Mouse (Mus musculus) CD4-positive, CD25-positive, alpha-beta regulatory T cell, adult 2 months (primary cell): ENCODE measurements at regions not wholly inside any gene's neighbourhood (a gene's known extent, or its start where the extent isn't known, plus 50 kb on each side); places are given as distances from the start of the nearest gene placed in this dataset.

ENCODE experiments used
- DNase-seq: peaks from one replicate; pipeline ENCODE4 v3.0.0-alpha.2; 2012; ENCODE audit warnings: low read depth, low spot score

DNA sequence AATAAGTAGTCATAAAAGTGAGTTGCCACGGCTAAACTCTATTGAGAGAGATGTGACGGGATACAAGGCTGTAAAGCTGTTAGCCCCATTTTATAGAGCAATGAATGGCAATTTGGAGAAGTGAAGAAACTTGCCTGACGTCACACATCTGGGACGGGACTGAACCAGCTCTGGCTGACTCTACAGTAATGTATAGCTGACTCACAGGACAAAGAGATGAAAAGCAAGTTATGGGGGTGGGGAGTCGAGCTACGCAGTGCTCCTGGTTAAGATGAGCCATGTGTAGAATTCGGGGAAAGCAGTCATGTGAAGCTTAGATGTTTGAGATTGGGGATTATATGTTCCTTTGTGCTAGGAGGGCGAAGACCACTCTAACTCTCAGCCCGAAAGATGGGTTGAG, 72.2 kb upstream of the Boc start:
- DNase-seq, result no peak

DNA sequence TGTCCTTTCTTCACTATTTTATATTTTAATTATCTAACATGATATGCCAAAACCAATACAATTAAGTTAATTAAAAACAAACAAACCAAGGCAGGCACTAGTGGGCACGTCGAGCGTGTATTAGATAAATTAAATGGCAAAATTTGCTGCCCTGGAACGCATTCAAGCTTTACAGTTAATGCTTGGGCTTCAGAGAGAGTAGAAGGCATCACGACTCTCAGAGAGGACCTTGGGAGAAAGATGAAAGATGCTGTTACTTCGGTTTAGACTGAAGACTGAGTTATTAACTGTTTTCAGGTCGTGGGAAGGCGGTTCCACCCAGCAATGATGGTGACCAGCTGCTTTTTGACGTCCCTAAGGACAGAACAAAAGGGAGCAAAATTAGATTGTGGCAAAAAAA, 71.7 kb upstream of the Boc start:
- DNase-seq, result no peak

DNA sequence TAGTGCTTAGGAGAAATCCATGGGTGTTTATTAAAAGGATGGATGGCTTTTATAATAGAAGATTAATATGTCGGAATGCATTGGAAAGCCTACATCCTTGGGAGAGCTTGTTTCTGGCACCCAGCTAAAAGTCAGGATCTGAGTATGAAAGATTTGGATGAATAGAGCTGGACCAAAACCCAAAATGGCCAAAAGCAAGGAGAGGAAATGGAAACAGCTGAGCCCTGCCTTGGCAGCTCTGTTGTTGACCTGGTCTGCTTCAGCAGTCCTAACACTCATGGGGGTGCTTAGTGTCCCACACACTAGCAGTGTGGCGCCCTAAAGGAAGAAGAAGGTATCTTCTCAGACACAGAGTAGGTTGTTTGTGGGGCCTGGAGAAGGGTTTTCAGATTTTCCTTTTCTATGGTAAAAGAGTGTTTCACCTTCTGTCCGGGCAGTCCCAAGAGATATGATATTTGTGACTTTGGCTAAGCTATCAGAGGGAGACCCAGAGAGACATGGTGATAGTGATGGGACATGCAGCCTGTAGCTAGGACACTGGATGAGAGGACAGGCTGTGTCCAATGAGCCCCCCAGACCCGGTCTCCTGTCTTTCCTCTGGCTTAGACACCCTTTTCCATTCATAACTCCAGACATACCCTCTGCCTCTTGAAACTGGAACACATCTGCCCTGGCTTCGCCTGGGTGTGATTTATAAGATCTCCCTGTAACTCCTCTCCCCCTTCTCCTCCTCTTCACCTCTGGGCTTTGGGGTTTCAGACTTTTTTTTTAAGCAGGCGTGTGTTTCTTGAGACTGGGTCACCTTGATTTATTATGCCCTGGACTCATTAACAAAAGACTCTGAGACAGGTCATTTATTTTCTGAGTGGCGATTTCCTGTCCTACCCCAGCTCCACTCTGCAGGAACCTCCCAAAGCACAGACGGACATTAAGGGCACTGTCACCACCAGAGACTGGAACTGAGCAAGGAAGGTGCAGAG, 70.9 kb upstream of the Boc start:
- DNase-seq, result no peak

DNA sequence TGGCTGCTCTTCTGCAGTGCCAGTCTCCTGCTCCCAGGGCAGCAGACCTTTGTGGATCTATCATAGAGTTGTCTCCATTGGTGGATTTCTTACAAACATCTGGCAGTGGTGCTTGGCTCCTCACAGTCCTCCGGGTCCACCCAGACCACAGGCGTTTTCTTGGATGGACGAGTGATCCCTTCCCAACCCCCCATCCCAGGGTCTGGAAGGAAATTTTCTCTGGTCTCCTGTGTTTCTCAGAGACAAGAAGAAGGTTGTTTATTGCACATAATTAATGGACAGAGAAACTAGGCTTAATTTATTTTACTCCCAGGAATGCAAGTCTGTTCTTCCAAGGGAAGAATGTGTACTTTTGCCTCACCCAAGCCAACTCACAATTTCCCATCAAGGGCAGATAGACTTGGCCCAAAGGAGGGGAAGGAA, 67.2 kb upstream of the Boc start:
- DNase-seq, result no peak

DNA sequence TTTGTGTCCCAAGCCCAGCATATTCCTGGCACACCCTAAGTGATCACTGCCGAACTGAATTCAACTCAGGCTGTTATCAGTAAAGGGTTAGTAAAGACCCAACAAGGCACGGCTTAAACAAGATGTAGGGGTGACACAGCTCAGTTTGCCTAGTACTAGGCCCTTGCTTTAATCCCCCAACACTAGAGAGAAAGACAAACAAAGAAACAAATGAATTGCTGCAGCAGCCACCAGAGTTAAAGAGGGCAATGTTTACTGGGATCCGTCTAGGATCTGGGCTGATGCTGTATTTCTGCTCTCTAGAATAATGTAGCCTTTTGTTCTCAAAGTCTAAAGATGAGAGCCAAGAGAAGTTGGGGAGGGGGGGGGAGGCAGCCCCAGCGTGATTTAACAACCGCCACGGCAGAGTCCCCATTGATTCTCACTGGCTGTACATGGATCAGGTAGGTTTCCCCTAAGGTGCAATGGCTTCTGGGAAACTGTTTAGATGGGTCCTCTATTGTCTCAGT, 66.5 kb upstream of the Boc start:
- DNase-seq, result no peak

DNA sequence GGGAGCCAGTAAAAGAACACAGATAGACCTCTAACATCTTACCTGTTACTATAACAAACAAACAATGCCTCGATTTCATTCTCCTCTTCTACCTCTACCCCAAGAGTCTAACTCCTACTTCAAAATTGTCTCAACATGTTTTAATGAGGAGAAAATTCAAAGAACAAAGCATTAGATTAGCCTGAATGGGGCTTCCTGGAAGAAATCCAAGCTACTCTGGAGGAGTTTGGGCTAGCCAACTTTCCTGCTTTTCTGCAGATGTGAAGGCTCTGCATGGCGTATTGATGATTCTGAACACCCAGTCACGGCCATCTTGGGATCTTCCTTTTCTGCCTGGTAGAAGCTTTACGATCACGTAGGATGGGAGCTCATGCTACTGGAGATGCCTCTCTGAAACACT, 62.9 kb upstream of the Boc start:
- DNase-seq, result no peak

DNA sequence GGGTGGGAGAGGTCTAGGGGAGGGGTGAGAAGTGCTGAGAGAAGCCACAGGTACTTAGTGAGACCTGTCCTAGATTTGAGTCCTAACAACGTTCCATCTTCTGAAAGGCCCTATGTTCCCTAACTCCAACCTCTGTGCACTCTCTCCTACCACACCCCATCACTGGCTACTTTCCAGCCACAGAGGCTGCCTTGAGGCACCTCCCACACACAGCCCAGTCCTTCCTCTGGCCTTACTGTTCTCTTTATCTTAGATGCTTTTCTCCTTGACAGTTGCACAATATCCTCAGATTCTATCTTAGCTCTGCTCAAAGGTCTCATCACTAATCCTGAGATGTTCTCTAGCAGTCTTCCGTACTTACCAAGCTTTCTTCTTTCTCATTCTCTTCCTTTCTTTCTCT, 61.8 kb upstream of the Boc start:
- DNase-seq, result no peak

DNA sequence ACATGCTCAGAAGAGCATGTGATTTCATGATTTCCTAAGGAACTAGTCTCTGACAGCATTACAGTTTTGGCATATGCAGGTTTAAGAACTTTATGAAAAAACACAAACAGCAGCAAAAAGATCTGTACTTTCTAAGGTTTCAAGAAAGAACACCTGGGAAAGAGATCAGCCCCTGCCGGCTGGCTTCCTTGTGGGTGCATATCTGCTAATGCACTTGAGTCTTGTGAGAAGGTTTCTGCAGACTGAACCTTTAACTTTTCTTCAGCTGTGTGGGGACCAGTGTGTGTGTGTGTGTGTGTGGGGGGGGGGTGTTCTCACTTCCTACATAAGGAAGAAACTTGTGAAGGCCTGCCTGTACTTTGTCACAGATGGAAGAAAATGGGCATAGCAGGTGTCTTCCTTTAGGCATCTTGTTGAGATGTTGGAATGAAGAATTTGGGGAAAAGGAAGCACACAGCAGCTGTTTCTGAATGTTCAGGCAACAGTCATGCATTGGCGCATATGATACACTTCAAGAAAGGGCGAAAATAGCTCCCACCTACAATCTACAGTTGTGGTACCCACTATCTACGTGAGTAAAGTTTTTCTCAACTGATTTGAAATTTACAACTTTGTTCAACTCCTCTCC, 60.9 kb upstream of the Boc start:
- DNase-seq, result no peak

DNA sequence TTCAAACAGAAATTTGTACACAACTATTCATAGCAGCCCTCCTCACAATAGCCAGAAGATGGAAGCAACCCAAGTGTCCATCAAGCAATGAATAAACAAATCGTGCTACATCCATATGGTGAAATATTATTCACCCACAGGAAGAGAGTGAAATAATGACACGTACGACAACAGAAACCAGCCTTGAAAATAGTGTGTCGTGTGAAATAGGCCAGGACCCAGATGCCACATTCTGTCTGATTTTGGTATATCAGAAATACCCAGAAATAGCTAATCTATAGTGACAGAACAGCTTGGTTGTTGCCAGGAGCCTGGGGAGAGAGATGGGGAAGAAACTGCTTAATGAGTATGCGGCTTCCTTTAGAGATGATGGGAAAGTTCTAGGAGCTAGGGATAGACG, 58.3 kb upstream of the Boc start:
- DNase-seq, result no peak

DNA sequence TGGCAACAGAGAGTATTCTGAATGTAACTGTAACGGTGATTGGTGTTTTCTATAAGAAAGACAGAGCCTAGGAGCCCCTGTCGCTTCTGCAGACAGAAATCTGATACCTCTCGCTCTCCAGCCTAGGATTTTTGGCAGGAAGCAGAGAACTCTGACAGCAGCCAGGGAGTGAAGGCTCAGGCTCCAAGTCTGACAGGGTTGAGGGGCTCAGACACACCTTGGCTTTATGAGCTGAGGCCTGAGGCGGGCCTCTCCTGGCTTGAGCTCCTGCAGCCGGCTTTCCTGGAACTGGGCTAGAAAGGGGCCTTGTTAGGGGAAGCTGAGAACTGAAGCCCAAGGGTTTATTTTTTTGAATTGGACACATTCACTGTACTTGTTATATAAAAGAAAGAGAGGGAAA, 57.7 kb upstream of the Boc start:
- DNase-seq, result no peak

DNA sequence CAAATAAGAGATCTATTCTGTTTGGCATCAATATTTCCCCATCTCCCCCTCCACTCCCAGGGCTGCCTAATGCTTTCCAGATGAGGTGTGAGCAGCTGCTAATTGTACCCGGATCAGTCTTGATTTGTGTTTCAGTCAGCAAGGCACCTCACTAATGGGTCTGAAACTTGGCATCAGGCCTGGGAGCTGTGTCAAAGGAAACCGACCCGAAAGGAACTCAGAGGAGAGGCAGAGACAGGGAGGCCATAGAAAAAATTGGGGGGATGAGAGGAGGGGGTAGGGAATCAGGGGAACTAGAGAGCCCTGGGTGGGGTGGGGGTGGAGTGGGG, 57.1 kb upstream of the Boc start:
- no peak for DNase-seq

DNA sequence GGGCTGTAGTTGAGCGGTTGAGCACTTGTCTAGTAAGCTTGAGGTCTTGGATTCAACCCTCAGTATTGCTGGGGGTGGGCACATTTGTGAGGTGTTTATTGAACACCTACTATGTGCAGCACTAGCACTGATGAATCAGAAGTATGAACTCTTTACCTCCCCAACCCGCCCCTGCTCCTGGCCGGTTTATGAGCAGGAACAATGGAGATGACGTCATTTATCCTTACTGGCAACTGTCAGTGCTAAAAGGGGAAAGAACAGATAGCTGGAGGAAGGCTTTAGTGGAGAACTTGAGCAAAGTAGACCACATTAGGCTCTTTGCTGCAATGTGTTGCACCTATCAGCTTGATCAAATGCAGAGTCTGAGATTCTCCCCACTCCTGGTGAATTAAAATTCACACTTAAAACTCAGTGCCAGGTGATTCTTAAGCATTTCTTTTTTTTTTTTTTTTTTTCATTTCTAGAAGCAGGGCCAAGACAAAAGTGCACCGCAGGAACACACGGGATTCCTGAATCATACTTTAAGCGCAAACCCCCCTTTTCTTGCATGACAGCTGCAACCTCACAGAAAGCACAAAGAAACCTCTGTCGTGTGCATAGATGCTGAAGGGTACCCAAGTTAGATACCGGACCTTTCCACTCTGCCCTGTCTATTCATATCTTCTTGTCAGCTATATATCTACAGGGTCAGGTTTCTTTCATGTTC, 56.6 kb upstream of the Boc start:
- DNase-seq, result no peak

DNA sequence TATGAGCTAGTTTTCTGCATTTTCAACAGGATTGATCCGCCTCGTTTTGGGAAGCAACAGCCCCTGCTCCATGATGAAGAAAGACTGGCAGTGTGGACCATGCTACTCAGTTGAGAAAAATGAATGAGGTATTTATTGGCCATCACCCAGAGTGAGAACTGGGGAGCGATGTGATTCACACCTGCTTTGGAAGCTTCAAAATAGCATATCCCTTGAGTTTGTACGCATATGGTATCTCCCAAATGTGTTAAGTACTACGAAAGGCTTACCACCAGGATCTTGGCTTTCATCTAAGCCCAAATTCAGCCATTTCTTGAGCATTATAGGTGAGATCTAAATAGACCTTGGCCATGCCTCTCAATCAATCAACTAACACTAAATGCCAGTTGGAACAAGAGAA, 55.5 kb upstream of the Boc start:
- DNase-seq, result no peak

DNA sequence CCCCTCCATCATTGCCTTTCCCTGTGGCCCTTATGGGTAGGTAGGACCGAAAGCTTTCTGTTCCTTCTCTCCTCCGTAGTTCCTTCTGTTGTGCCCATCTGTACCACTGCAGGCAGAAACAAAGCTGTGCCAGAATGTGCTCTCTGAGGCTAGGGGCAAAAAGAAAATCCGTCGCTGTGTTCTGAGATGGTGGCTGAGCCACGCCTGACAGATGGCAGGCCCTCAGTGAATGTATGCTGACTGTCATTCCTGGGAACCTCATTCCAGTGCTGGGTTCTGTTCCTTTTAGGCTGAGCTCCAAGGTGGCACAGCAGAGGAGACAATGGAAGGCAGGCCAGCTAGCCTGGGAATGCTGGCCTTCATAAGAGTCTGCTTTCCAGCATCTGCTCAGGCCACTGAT, 54.0 kb upstream of the Boc start:
- no peak for DNase-seq

DNA sequence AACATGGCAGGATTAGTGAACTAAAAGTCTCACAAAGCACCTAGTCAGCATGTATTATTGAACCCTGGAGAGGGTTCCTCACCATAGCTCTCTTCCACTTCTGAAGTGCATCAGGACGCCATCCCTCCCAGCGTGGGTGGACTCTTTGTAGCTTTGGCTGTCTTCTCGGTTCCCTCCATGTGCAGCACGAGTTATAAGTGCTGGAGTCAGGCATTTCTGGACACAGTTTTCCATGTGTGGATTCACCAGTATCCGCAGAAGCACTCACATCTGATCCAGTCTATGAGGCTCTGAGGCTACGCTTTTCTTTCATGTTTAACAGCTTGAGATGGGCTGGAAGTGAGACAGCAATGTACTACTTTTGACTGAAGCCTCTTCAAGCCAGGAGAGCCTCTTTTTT, 52.8 kb upstream of the Boc start:
- DNase-seq, result no peak

DNA sequence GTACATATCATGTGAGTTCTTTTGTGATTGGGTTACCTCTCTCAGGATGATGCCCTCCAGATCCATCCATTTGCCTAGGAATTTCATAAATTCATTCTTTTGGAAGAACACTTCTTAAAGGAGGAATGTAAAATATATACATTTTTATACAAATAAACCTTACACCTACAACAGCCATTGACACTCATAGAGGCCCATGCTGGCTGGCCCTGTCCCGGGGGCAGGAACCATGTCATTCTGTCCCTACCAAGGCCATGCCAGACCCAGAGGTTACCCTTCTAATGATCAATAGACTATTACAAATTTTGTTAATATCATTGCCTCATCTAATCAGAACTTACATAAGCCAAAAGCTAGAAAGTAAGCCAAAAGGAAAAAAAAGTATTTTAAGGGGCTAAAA, 49.9 kb upstream of the Boc start:
- DNase-seq, result no peak
